Mouse (Mus musculus): ENCODE measurements around the gene Spsb2. TPM values are rescaled to one million over a fixed set of nuclear protein-coding genes. Genes with fewer than 3 reads are reported as not detected.

The Spsb2 gene
- polyA plus RNA-seq, 1 experiment from 2014 or later, result 27.4 TPM

DNA sequence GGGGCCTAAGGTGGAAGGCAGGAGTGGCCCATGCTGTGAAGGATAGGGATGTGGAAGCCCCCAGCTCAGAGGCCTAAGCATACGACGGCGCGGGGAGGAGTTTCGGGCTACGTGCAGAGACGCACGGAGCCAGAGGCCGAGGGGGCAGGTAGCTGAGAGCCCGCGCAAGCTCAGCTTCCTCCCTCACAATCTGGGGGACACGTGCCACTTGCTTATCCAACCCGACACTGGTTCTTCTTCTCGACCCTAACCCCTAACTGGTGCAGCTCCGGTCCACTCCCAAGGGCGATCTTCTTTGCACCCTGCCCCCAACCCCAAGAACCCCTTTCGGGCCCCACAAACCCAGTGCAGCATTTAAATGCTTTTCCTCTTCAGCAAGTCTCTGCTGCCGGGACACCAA, 5.0 kb downstream of the Spsb2 start:
- Histone ChIP-seq H3K9ac (ENCODE audit: low read depth, low read length) (peak overlapping the region; percentile 81), H3K4me3 (replicated peaks; ENCODE audit: low read depth, low read length) (peak overlapping the region; percentile 74), H3K36me3 (ENCODE audit: insufficient read depth, low read length) (peaks cover 22% of the 10 kb centered on the region), H3K27ac (peak overlapping the region; percentile 86), H3K27me3 (ENCODE audit: insufficient read depth, low read length) (no peaks in the 10 kb centered on the region), H3K4me1 (replicated peaks; ENCODE audit: insufficient read depth, low read length) (peaks cover 22% of the 10 kb centered on the region; the same call in 1 of the 2 replicates), H3K9me3 (replicated peaks; ENCODE audit: low read length) (no peaks in the 10 kb centered on the region), H3K4me2 (ENCODE audit: low read length) (peak overlapping the region; percentile 62)
- TF ChIP-seq CTCF (IDR thresholded peaks at IDR 0.05; ENCODE audit: low read depth), result no peak
- under 1% methylated on average over 18 of the region's 18 CpGs for WGBS
- ATAC-seq (replicated peaks; ENCODE audit: low FRiP score, low read depth), result peak; percentile 26; the same call in 1 of the 2 replicates
- peak; percentile 75 for DNase-seq (ENCODE audit: low spot score)

GRCm38 (mm10) chr6:124813933-124814332, 5.5 kb downstream of the Spsb2 start, which contains the start of gene Tpi1:
Tpi1 (minus strand) TSS chr6:124814296.
- under 1% methylated on average over 22 of the region's 22 CpGs for WGBS
- peaks cover 26% of the 10 kb centered on the region for H3K36me3 ChIP-seq (ENCODE audit: insufficient read depth, low read length)

DNA sequence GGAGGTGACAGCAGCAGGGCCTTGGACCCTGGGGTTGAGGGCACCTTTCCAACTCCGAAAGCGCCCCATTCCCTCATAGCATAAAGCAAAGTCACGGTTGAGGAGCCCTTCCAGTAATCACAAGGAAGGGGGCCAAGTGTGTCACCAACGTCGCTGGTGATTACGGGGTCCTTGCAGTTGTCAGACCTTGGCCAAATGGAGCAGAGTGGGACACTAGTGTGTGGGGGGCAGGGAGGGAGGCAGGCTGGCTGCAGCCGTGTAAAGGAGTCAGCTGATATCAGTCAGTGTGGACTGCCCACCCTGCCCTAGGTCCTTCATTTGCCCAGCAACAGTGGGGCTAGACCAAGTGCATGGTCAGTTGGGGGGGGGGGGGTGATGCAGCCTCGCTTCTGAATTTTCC, 6.0 kb downstream of the Spsb2 start:
- H3K4me2 ChIP-seq (ENCODE audit: low read length), result peak overlapping the region; percentile 62
- H3K27ac ChIP-seq, result peak overlapping the region; percentile 86
- 18% methylated on average over 8 of the region's 8 CpGs for WGBS
- peak overlapping the region; percentile 74 for H3K4me3 ChIP-seq (replicated peaks; ENCODE audit: low read depth, low read length)
- H3K9me3 ChIP-seq (replicated peaks; ENCODE audit: low read length), result no peaks in the 10 kb centered on the region
- TF ChIP-seq CTCF (IDR thresholded peaks at IDR 0.05; ENCODE audit: low read depth), result no peak
- H3K36me3 ChIP-seq (ENCODE audit: insufficient read depth, low read length), result peaks cover 30% of the 10 kb centered on the region
- peak overlapping the region; percentile 81; the same call in 1 of the 2 replicates for H3K9ac ChIP-seq (ENCODE audit: low read depth, low read length)
- ATAC-seq (replicated peaks; ENCODE audit: low FRiP score, low read depth) (peak; percentile 40), DNase-seq (ENCODE audit: low spot score) (peak; percentile 44)
- H3K27me3 ChIP-seq (ENCODE audit: insufficient read depth, low read length), result no peaks in the 10 kb centered on the region
- H3K4me1 ChIP-seq (replicated peaks; ENCODE audit: insufficient read depth, low read length), result peaks cover 22% of the 10 kb centered on the region; the same call in 1 of the 2 replicates

More at GRCm38 (mm10) chr6:124813933-124814332, 5.5 kb downstream of the Spsb2 start, which contains the start of gene Tpi1:
- peak within 1 kb of the TSS; percentile 74 for H3K4me3 ChIP-seq (replicated peaks; ENCODE audit: low read depth, low read length)
- TF ChIP-seq CTCF (IDR thresholded peaks at IDR 0.05; ENCODE audit: low read depth), result 0 out of 2 replicates have a peak, but pooled peaks have one; percentile 2
- no peaks in the 10 kb centered on the region for H3K27me3 ChIP-seq (ENCODE audit: insufficient read depth, low read length)
- H3K9ac ChIP-seq (ENCODE audit: low read depth, low read length), result peak within 1 kb of the TSS; percentile 81
- DNase-seq (ENCODE audit: low spot score), result peak; percentile 98
- H3K27ac ChIP-seq, result peak within 1 kb of the TSS; percentile 86
- H3K4me2 ChIP-seq (ENCODE audit: low read length), result peak within 1 kb of the TSS; percentile 62
- H3K9me3 ChIP-seq (replicated peaks; ENCODE audit: low read length), result no peaks in the 10 kb centered on the region
- H3K4me1 ChIP-seq (replicated peaks; ENCODE audit: insufficient read depth, low read length), result peaks cover 22% of the 10 kb centered on the region; the same call in 1 of the 2 replicates
- ATAC-seq (replicated peaks; ENCODE audit: low FRiP score, low read depth), result peak; percentile 86

GRCm38 (mm10) chr6:124814858-124815774, 6.7 kb downstream of the Spsb2 start:
- whole genome bisulfite sequencing, result 61% methylated on average over 9 of the region's 9 CpGs
- Histone ChIP-seq H3K36me3 (ENCODE audit: insufficient read depth, low read length) (peaks cover 36% of the 10 kb centered on the region), H3K9ac (ENCODE audit: low read depth, low read length) (no peak overlapping the region), H3K9me3 (replicated peaks; ENCODE audit: low read length) (no peaks in the 10 kb centered on the region), H3K27me3 (ENCODE audit: insufficient read depth, low read length) (no peaks in the 10 kb centered on the region), H3K4me1 (replicated peaks; ENCODE audit: insufficient read depth, low read length) (peaks cover 19% of the 10 kb centered on the region; the same call in 1 of the 2 replicates), H3K27ac (0 out of 2 replicates have a peak overlapping the region, but pooled peaks have one; percentile 8), H3K4me3 (replicated peaks; ENCODE audit: low read depth, low read length) (0 out of 2 replicates have a peak overlapping the region, but pooled peaks have one; percentile 74), H3K4me2 (ENCODE audit: low read length) (peak overlapping the region; percentile 62)
- peak; percentile 66 for DNase-seq (ENCODE audit: low spot score)
- ATAC-seq (replicated peaks; ENCODE audit: low FRiP score, low read depth), result no peak
- TF ChIP-seq CTCF (IDR thresholded peaks at IDR 0.05; ENCODE audit: low read depth), result no peak

DNA sequence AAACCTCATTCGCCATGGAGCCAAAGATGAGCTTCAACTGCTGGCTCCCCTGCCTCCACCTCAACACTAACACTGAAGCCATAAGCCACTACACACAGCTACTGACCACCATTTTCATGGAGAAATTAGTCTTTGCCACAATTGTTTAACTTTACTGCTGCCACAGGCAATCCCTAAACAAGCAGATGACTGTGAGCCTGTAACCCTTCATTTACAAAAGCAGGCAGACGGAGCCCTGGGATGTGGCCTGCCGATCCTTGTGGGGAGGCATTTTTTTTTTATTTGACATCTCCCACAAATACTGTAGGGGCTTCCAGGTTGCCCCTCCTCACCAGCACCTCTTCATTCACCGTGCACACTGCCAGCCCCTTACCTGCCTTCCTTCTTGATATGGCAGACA, 8.2 kb downstream of the Spsb2 start:
- H3K9me3 ChIP-seq (replicated peaks; ENCODE audit: low read length), result no peaks in the 10 kb centered on the region
- H3K36me3 ChIP-seq (ENCODE audit: insufficient read depth, low read length), result peaks cover 49% of the 10 kb centered on the region
- H3K4me3 ChIP-seq (replicated peaks; ENCODE audit: low read depth, low read length), result no peak overlapping the region
- H3K27ac ChIP-seq, result no peak overlapping the region
- 90% methylated on average over 4 of the region's 4 CpGs for WGBS
- DNase-seq (ENCODE audit: low spot score), result no peak
- peaks cover 17% of the 10 kb centered on the region; the same call in 1 of the 2 replicates for H3K4me1 ChIP-seq (replicated peaks; ENCODE audit: insufficient read depth, low read length)
- no peaks in the 10 kb centered on the region for H3K27me3 ChIP-seq (ENCODE audit: insufficient read depth, low read length)
- TF ChIP-seq CTCF (IDR thresholded peaks at IDR 0.05; ENCODE audit: low read depth), result no peak
- ATAC-seq (replicated peaks; ENCODE audit: low FRiP score, low read depth), result no peak
- no peak overlapping the region for H3K9ac ChIP-seq (ENCODE audit: low read depth, low read length)
- H3K4me2 ChIP-seq (ENCODE audit: low read length), result no peak overlapping the region

- Histone ChIP-seq H3K4me2 (ENCODE audit: low read length) (no peak overlapping the region), H3K4me1 (replicated peaks; ENCODE audit: insufficient read depth, low read length) (peaks cover 13% of the 10 kb centered on the region; the same call in 1 of the 2 replicates), H3K4me3 (replicated peaks; ENCODE audit: low read depth, low read length) (no peak overlapping the region), H3K27ac (no peak overlapping the region), H3K9ac (ENCODE audit: low read depth, low read length) (no peak overlapping the region), H3K36me3 (ENCODE audit: insufficient read depth, low read length) (peaks cover 49% of the 10 kb centered on the region), H3K9me3 (replicated peaks; ENCODE audit: low read length) (no peaks in the 10 kb centered on the region), H3K27me3 (ENCODE audit: insufficient read depth, low read length) (no peaks in the 10 kb centered on the region)
- no peak for ATAC-seq (replicated peaks; ENCODE audit: low FRiP score, low read depth)
- no peak for DNase-seq (ENCODE audit: low spot score)
- TF ChIP-seq CTCF (IDR thresholded peaks at IDR 0.05; ENCODE audit: low read depth), result no peak
- 96% methylated on average over 11 of the region's 11 CpGs for WGBS
Measured at GRCm38 (mm10) chr6:124817125-124817524, 8.7 kb downstream of the Spsb2 start.
